Mouse (Mus musculus): Measurements from ENCODE around the gene Oscp1.
A peak's percentile ranks its signal among the peaks of the same experiment; 100 is the strongest.
"Not testable (repeated sequence)": the region's sequence is repeated elsewhere in the genome, so short reads cannot be mapped to it uniquely, and the experiment has no call there.

Oscp1 gene

DNA sequence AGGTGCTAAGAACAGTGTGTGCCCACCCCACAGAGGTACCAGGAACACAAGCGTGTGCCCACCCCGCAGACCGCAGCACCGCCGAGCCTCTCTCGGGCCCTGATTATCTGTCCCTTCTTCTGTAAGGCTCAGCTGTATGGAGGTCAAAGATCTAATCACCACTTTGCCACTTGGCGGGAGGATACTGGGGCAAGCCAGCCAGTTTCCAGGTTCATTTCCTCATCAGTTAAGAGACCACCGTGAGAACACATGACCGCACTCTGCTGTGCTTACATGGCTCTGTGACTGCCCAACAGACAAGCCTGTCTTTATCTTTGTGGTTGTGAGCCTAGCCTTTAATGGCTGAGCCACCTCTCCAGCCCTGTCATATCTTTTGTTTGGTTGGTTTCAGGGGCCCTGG lies 24.7 kb downstream of the Oscp1 start:
- no peak for DNase-seq (ENCODE audit: low read depth, low spot score)

DNA sequence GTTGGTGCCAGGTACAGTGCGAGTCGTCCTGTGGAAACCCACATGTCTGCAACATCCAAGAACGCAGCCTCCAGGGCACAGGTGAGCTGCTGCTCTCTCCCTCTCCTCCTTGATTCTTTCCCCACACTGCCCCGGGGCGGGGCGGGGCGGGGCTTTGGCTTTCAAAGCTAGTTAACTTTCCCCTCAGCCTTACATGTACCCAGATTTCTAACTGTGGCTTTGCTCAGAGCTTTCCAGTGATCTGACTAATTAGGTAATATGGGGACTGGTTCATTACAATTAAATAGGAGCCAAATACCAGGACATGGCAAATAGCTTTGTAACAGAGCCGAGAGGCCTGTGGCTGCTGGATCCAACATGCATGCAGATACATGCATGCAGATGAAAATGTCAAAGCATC lies 26.0 kb downstream of the Oscp1 start:
- DNase-seq (ENCODE audit: low read depth, low spot score), result no peak

DNA sequence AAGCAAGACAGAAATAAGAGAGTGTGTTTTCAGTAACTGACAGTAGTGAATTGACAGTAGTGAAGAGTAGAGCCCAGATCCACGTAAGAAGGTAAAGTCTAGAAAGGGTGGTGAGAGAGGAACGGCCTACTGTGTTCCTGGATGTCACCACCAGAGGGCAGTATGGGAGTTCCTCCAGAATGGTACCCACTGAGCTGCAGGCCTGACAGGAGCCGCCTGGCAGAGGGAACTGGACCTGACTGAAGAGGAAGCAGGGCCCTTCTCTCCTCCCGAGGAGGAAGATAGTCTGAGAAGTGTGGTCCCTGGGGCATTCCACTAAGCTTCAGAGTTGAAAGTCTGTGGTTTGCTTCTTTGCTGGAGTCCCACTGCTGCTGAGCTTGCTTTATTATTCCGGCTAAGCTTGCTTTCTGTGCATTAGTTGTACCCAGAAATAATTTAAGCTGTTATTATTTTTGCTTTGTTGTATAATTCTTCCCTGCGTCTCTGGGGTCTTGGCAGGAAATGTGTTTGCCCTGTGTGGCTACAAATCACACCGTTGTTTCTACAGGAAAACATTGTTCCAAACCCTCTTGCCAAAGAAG lies 27.7 kb downstream of the Oscp1 start:
- DNase-seq (ENCODE audit: low read depth, low spot score), result peak; percentile 89

GRCm38 (mm10) chr4:126090101-126090847 lies 31.9 kb downstream of the Oscp1 start:
- DNase-seq (ENCODE audit: low read depth, low spot score), result no peak

- no peak for DNase-seq (ENCODE audit: low read depth, low spot score)
Observed at GRCm38 (mm10) chr4:126090848-126091124, 32.4 kb downstream of the Oscp1 start.

DNA sequence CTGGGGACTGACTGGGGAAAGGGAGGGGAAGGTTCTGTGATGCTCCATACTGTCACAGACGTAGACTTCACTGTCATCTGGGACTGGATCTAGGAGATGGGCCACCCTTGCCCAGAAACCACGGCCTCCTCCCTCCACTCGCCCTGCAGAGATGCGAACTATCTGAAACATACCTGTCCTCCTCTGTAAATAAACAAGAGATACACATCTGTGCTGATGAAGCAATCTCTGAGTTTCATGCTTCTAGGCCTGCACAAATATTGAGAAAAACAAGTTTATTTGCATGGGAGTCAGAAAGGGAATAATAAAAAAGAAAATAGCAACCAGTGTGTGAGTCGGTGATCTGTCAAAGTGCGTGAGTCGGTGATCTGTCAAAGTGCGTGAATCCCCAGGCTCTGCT lies 33.5 kb downstream of the Oscp1 start:
- DNase-seq (ENCODE audit: low read depth, low spot score), result no peak

GRCm38 (mm10) chr4:126095622-126096430 lies 37.5 kb downstream of the Oscp1 start:
- not testable (repeated sequence) for DNase-seq (ENCODE audit: low read depth, low spot score)

GRCm38 (mm10) chr4:126096464-126097111 lies 38.2 kb downstream of the Oscp1 start, which contains the start of gene Lsm10:
Lsm10 (plus strand) TSS chr4:126096623.
- peak; percentile 96 for DNase-seq (ENCODE audit: low read depth, low spot score)

DNA sequence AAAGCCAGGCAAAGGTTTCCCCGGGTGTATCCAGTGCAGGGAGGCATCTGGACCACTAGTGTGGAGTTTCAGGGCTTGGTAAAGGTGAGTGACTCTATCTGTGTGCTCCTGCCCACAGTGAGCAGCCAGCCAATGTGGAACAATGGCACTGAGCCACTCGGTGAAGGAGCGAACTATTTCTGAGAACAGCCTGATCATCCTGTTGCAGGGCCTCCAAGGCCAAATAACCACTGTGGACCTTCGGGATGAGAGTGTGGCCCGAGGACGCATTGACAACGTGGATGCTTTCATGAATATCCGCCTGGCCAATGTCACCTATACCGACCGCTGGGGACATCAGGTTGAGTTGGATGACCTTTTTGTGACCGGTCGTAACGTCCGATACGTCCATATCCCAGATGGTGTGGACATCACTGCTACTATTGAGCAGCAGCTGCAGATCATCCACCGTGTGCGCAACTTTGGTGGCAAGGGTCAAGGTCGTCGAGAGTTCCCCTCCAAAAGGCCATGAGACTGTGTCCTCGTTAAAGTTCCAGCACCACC lies 39.4 kb downstream of the Oscp1 start:
- DNase-seq (ENCODE audit: low read depth, low spot score), result no peak

- no peak for DNase-seq (ENCODE audit: low read depth, low spot score)
Observed at GRCm38 (mm10) chr4:126099365-126099764, 41.0 kb downstream of the Oscp1 start.

DNA sequence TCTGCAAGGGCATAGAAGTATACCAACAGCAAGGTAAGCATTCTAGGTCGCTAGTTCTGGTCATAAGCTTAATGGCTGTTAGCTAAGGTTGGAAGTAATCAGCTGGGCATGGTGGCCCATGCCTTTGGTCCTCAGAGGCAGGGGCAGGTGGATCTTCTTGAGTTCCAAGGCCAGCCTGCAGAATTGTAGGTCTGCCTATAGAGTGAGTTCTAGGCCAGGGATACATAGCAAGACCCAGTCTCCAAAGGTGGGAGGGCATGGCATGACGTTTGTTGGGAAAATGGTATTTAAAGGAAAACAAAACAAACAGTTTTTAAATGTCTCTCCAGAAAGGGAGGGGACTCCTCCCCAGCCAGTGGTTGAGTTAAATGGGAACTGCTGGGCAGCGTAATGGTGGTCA lies 42.4 kb downstream of the Oscp1 start:
- no peak for DNase-seq (ENCODE audit: low read depth, low spot score)

- DNase-seq (ENCODE audit: low read depth, low spot score), result no peak
Observed at GRCm38 (mm10) chr4:126102061-126102841, 43.9 kb downstream of the Oscp1 start.

- peak; percentile 72 for DNase-seq (ENCODE audit: low read depth, low spot score)
Observed at GRCm38 (mm10) chr4:126103057-126103581, 44.8 kb downstream of the Oscp1 start.

DNA sequence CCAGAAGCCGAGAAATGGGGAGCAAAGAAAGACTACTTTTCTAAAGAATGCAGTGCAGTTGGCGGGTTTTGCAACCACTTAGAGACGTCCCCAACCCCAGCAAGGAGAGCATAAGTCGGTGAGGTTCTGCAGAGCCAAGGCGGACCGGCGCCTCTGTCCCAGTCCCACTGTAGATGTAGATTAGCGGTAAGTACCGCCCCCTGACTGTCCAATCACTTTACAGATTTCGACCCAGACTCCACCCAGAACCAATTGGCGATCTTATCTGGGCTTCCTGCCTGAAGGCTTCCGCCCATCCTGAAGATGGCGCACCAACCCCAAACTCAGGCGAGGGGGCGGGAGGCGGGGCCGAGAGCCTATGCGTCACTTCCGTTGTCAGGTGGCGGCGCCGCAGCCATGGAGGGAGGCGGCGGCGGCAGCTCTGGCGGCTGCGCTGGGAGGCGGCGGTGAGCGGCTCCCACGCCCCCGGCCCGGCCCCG lies 45.3 kb downstream of the Oscp1 start, which contains the start of gene Stk40:
TSS of gene Stk40 (plus strand) at position 368 of the 479 bp plus-strand sequence.
- peak; percentile 98 for DNase-seq (ENCODE audit: low read depth, low spot score)

- no peak for DNase-seq (ENCODE audit: low read depth, low spot score)
Observed at GRCm38 (mm10) chr4:126104261-126105075, 46.1 kb downstream of the Oscp1 start.

- DNase-seq (ENCODE audit: low read depth, low spot score), result no peak
Observed at GRCm38 (mm10) chr4:126105131-126105783, 46.9 kb downstream of the Oscp1 start.

DNA sequence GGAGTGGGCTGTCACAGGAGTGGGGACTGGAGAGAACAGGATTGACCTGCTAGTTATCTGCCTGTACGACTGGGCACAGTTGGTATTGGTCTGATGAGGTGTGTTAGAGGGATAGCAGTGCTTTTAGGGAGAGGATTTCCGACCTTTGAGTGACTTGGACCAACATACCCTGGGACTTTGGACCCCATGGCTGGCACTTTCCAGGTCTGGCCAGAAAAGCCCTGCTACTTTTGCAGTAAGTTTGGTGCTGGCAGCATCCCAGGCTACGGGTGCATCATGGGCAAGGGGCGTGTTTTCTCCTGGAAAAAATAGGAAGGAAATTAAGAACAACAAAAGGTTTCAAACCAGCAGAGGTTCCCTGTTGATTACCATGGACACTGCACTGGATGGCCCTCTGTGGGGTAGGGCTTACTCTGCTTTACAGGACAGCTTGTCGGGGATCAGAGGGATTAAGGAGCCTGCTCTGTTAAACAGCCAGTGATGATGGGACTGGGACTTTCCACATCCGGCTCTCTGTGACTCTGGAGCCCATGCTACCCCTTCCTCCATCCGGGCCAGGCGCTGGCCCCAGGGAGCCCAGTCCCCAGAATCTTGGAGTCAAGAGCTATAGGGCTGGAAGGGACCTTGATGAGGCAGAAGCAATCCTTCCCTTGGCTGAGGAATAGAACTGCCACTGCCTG lies 49.8 kb downstream of the Oscp1 start:
- DNase-seq (ENCODE audit: low read depth, low spot score), result no peak

- DNase-seq (ENCODE audit: low read depth, low spot score), result no peak
Observed at GRCm38 (mm10) chr4:126109613-126110373, 51.4 kb downstream of the Oscp1 start.

All from mesoderm, embryonic 11.5 days (tissue).